Mouse (Mus musculus): Measurements from ENCODE around the gene Ap4b1. TPM values are rescaled to one million over a fixed set of nuclear protein-coding genes. Genes with fewer than 3 reads are reported as not detected.

Gene Ap4b1
- polyA plus RNA-seq, 1 experiment from 2014 or later: 19.1 TPM

GRCm38 (mm10) chr3:103864200-103864599 is 54.9 kb downstream of the Ap4b1 start:
- no peaks in the 10 kb centered on the region for H3K9me3 ChIP-seq (ENCODE audit: low read depth, low read length)
- no peak overlapping the region for H3K4me2 ChIP-seq
- 80% methylated on average over 6 of the region's 6 CpGs for WGBS

DNA sequence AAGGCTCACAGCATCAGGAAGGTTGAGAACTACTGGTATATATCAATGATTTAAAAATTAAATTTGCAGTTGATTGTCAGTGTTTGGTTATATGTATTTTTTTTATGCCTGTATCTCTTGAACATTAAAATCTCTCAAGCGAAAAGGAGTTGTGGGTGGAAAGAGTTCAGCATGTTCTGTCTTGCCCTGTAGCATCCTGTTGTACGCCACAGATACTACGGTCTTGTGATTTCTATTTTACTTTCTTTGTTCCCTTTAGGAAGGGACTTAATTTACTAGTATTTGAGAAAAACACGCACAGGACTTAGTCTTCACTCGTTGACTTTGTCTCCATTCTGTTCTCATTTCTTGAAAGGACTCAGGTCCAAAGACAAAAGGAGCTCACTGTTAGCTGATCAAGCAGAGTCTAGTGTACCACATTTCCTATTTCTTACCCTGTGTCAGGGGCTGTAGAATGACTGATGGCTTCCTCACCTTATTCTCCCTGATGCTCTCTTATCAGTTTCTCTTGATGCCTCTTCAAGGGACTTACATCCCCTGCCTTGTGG is 58.2 kb downstream of the Ap4b1 start:
- no peak overlapping the region for H3K9ac ChIP-seq
- WGBS: 89% methylated on average over 5 of the region's 5 CpGs
- H3K4me1 ChIP-seq (ENCODE audit: insufficient read depth): no peaks in the 10 kb centered on the region
- no peaks in the 10 kb centered on the region for H3K36me3 ChIP-seq (ENCODE audit: insufficient read depth)
- H3K9me3 ChIP-seq (ENCODE audit: low read depth, low read length): no peaks in the 10 kb centered on the region
- H3K4me3 ChIP-seq (ENCODE audit: low read depth, low read length): no peak overlapping the region
- ATAC-seq (ENCODE audit: insufficient read depth) (no peak), DNase-seq (no peak)
- H3K27ac ChIP-seq (ENCODE audit: low read depth): no peak overlapping the region
- no peak overlapping the region for H3K4me2 ChIP-seq
- no peaks in the 10 kb centered on the region for H3K27me3 ChIP-seq (ENCODE audit: insufficient read depth, low read length)
- no peak for TF ChIP-seq CTCF (IDR thresholded peaks at IDR 0.05; ENCODE audit: low read depth)

More at GRCm38 (mm10) chr3:103864200-103864599, 54.9 kb downstream of the Ap4b1 start:
- ATAC-seq (ENCODE audit: insufficient read depth) (no peak), DNase-seq (no peak)
- no peaks in the 10 kb centered on the region for H3K4me1 ChIP-seq (ENCODE audit: insufficient read depth)
- no peak overlapping the region for H3K9ac ChIP-seq
- no peaks in the 10 kb centered on the region for H3K27me3 ChIP-seq (ENCODE audit: insufficient read depth, low read length)
- no peaks in the 10 kb centered on the region for H3K36me3 ChIP-seq (ENCODE audit: insufficient read depth)
- no peak for TF ChIP-seq CTCF (IDR thresholded peaks at IDR 0.05; ENCODE audit: low read depth)
- no peak overlapping the region for H3K27ac ChIP-seq (ENCODE audit: low read depth)
- H3K4me3 ChIP-seq (ENCODE audit: low read depth, low read length): no peak overlapping the region

- TF ChIP-seq CTCF (IDR thresholded peaks at IDR 0.05; ENCODE audit: low read depth): no peak
- Histone ChIP-seq H3K27ac (ENCODE audit: low read depth) (no peak overlapping the region), H3K4me3 (ENCODE audit: low read depth, low read length) (no peak overlapping the region), H3K36me3 (ENCODE audit: insufficient read depth) (no peaks in the 10 kb centered on the region), H3K27me3 (ENCODE audit: insufficient read depth, low read length) (no peaks in the 10 kb centered on the region), H3K9me3 (ENCODE audit: low read depth, low read length) (no peaks in the 10 kb centered on the region), H3K4me1 (ENCODE audit: insufficient read depth) (no peaks in the 10 kb centered on the region), H3K4me2 (no peak overlapping the region), H3K9ac (no peak overlapping the region)
- WGBS: 63% methylated on average over 4 of the region's 4 CpGs
- DNase-seq (no peak), ATAC-seq (ENCODE audit: insufficient read depth) (no peak)
Measured at GRCm38 (mm10) chr3:103868008-103868407, 58.7 kb downstream of the Ap4b1 start.

Other genes with a start within 250 kb of the Ap4b1 start
- gene Syt6, start 234.3 kb upstream of the Ap4b1 start, polyA plus RNA-seq (2014; fragmentation: Nextera tagmentation; extraction: Ambion mirVana): 0.47 and 0.73 TPM in 2 replicates
- 0.20 and 0.32 TPM in 2 replicates for gene Atg4a-ps, start 163.5 kb upstream of the Ap4b1 start, polyA plus RNA-seq (2014; fragmentation: Nextera tagmentation; extraction: Ambion mirVana)
- gene Olfml3, start 71.5 kb upstream of the Ap4b1 start, polyA plus RNA-seq (2014; fragmentation: Nextera tagmentation; extraction: Ambion mirVana): 79.0 and 82.5 TPM in 2 replicates
- not detected in 2 replicates for gene Gm10964, start 70.2 kb upstream of the Ap4b1 start, polyA plus RNA-seq (2014; fragmentation: Nextera tagmentation; extraction: Ambion mirVana)
- 16.8 and 17.2 TPM in 2 replicates for gene Hipk1, start 18.0 kb upstream of the Ap4b1 start, polyA plus RNA-seq (2014; fragmentation: Nextera tagmentation; extraction: Ambion mirVana)
- 36.5 and 41.1 TPM in 2 replicates for gene Dclre1b, start 76 bp upstream of the Ap4b1 start, polyA plus RNA-seq (2014; fragmentation: Nextera tagmentation; extraction: Ambion mirVana)
- 0.21 TPM in 1 of 2 replicates, not detected in the other for gene Gm43064, start 53 bp downstream of the Ap4b1 start, polyA plus RNA-seq (2014; fragmentation: Nextera tagmentation; extraction: Ambion mirVana)
- gene Bcl2l15, start 23.1 kb downstream of the Ap4b1 start, polyA plus RNA-seq (2014; fragmentation: Nextera tagmentation; extraction: Ambion mirVana): not detected in 2 replicates
- 0.68 and 0.78 TPM in 2 replicates for gene Ptpn22, start 50.3 kb downstream of the Ap4b1 start, polyA plus RNA-seq (2014; fragmentation: Nextera tagmentation; extraction: Ambion mirVana)
- gene Rsbn1, start 104.6 kb downstream of the Ap4b1 start, polyA plus RNA-seq (2014; fragmentation: Nextera tagmentation; extraction: Ambion mirVana): 12.0 and 12.9 TPM in 2 replicates
- 36.9 and 38.8 TPM in 2 replicates for gene Phtf1, start 158.6 kb downstream of the Ap4b1 start, polyA plus RNA-seq (2014; fragmentation: Nextera tagmentation; extraction: Ambion mirVana)

All from lung, embryonic 14.5 days (tissue).